Mouse (Mus musculus) forebrain, postnatal 0 days (tissue): Measurements from ENCODE around the gene Gm6710. TPM values are rescaled to one million over a fixed set of nuclear protein-coding genes. Genes with fewer than 3 reads are reported as not detected.
"Not testable (repeated sequence)": the region's sequence is repeated elsewhere in the genome, so short reads cannot be mapped to it uniquely, and the experiment has no call there.

Experiments
- ATAC-seq: fragments of 200-750 bp; cut with Nextera tagmentation; 2 replicates; pipeline ENCODE4 v1.8.0; 2017; ENCODE audit warnings: mild to moderate bottlenecking, moderate library complexity
- DNase-seq: peaks from one replicate; pipeline ENCODE4 v3.0.0-alpha.2; 2015
- H3K27ac ChIP-seq: fragments of 300-500 bp; sonication (generic); 2 replicates; pipeline ENCODE4 v1.5.1; 2014; ENCODE audit warnings: low read depth, mild to moderate bottlenecking, antibody characterized with exemption, low read length, moderate library complexity, mixed read lengths
- H3K27me3 ChIP-seq: fragments of 300-500 bp; sonication (generic); 2 replicates; pipeline ENCODE4 v1.6.1; 2014; ENCODE audit warnings: mild to moderate bottlenecking, low read length, mixed read lengths; ENCODE audit not compliant: insufficient read depth
- H3K36me3 ChIP-seq: fragments of 300-500 bp; sonication (generic); 2 replicates; pipeline ENCODE4 v1.6.1; 2014; ENCODE audit warnings: mild to moderate bottlenecking, moderate library complexity; ENCODE audit not compliant: insufficient read depth
- H3K4me1 ChIP-seq: fragments of 300-500 bp; sonication (generic); 2 replicates; pipeline ENCODE4 v1.6.1; 2014; ENCODE audit warnings: antibody characterized with exemption; ENCODE audit not compliant: insufficient read depth
- H3K4me2 ChIP-seq: fragments of 300-500 bp; sonication (generic); 2 replicates; pipeline ENCODE4 v1.6.1; 2014; ENCODE audit warnings: low read depth, mild to moderate bottlenecking, moderate library complexity
- H3K4me3 ChIP-seq: fragments of 300-500 bp; sonication (generic); 2 replicates; pipeline ENCODE4 v1.5.1; 2014; ENCODE audit warnings: low read depth, low read length, mixed read lengths
- H3K9ac ChIP-seq: fragments of 300-500 bp; sonication (generic); 2 replicates; pipeline ENCODE4 v1.6.1; 2014; ENCODE audit warnings: mild to moderate bottlenecking
- H3K9me3 ChIP-seq: fragments of 300-500 bp; sonication (generic); 2 replicates; pipeline ENCODE4 v1.6.1; 2016; ENCODE audit warnings: low read length
- WGBS: fragments of 180-500 bp; shearing (Covaris S2); extraction: QIAGEN DNeasy Blood & Tissue Kit; methylation state at CpG from one replicate; pipeline ENCODE4 v1.1.7; 2014; 5-methylcytosine and 5-hydroxymethylcytosine counted together
- polyA plus RNA-seq: library from polyadenylated mRNA; unstranded; fragments of >200 nt; fragmentation: Nextera tagmentation; extraction: Ambion mirVana; gene quantifications from 2 replicates; pipeline ENCODE4 v1.2.1, GENCODE M21; 2015
- total RNA-seq: library from RNA; depleted of rRNA; stranded (reverse); fragments of >200 nt; gene quantifications from 2 replicates; pipeline ENCODE4 v1.2.3, GENCODE M21; 2014; rRNA removed

Gm6710 gene
- total RNA-seq (23.4 and 27.1 TPM in 2 replicates), polyA plus RNA-seq (31.8 and 36.3 TPM in 2 replicates)

GRCm38 (mm10) chr2:175869024-175869423 is at the start of gene Gm6710:
Gene Gm6710, plus strand, starts transcription at chr2:175869219.
- H3K27me3 ChIP-seq, ATAC-seq, H3K27ac ChIP-seq, H3K4me1 ChIP-seq, H3K4me3 ChIP-seq, H3K4me2 ChIP-seq, H3K36me3 ChIP-seq, DNase-seq, H3K9ac ChIP-seq, H3K9me3 ChIP-seq: not testable (repeated sequence)
- no CpG with 5 or more reads among the region's 7 CpGs for WGBS

Other genes starting within 250 kb of the Gm6710 start
- gene Gm11007, start 225.2 kb upstream of the Gm6710 start, total RNA-seq: not detected in 2 replicates
- gene Gm11007, start 225.2 kb upstream of the Gm6710 start, polyA plus RNA-seq: not detected in 2 replicates
- gene Zfp969, start 165.6 kb upstream of the Gm6710 start, total RNA-seq: not detected in 2 replicates
- 16.8 and 24.0 TPM in 2 replicates for gene Zfp969, start 165.6 kb upstream of the Gm6710 start, polyA plus RNA-seq
- gene Gm2007, start 127.7 kb upstream of the Gm6710 start, total RNA-seq: not detected in 2 replicates
- gene Gm2007, start 127.7 kb upstream of the Gm6710 start, polyA plus RNA-seq: not detected in 2 replicates
- gene Gm14288, start 68.1 kb upstream of the Gm6710 start, total RNA-seq: 9.2 and 10.1 TPM in 2 replicates
- 1.1 and 4.1 TPM in 2 replicates for gene Gm14288, start 68.1 kb upstream of the Gm6710 start, polyA plus RNA-seq
- gene Zfp966, start 61.9 kb downstream of the Gm6710 start, total RNA-seq: 5.2 and 6.0 TPM in 2 replicates
- 0.40 and 0.98 TPM in 2 replicates for gene Zfp966, start 61.9 kb downstream of the Gm6710 start, polyA plus RNA-seq
- gene Gm2026, start 96.1 kb downstream of the Gm6710 start, total RNA-seq: 33.8 and 39.1 TPM in 2 replicates
- 17.6 and 20.5 TPM in 2 replicates for gene Gm2026, start 96.1 kb downstream of the Gm6710 start, polyA plus RNA-seq